In genomic region chr2:101580027-101580426, GRCm38 (mm10) we compare ENCODE assay signal across 27 mouse cellular contexts. TPM values are rescaled to one million over a fixed set of nuclear protein-coding genes. Genes with fewer than 3 reads are reported as not detected.
"Had no signal": no experiment of that assay in that cellular context is flagged by ENCODE, and none has a peak within 500 bp of the region (broad histone marks: within the 10 kb centered on the region; RNA-seq: fewer than 3 reads in every experiment).

No protein-coding gene starts in this region.

- H3K36me3 ChIP-seq: liver, embryonic 12.5 days; liver, embryonic 15.5 days; midbrain, embryonic 10.5 days; midbrain, embryonic 13.5 days; neural tube, embryonic 13.5 days had no signal

- DNase-seq: kidney, adult 9 months; kidney, postnatal 14 days; kidney, postnatal 4 days; left cerebral cortex, postnatal 4 days; liver; lung, adult 18-20 months; lung, postnatal 10 days; lung, postnatal 36 days; right cerebral cortex, postnatal 25 days; spleen, adult 18-20 months had no signal

- H3K4me2 ChIP-seq: limb, embryonic 13.5 days; liver, embryonic 12.5 days; liver, embryonic 15.5 days; lung, embryonic 15.5 days; midbrain, embryonic 13.5 days; neural tube, embryonic 13.5 days had no signal

- H3K4me3 ChIP-seq: limb, embryonic 13.5 days; liver, embryonic 12.5 days; liver, embryonic 15.5 days; lung, embryonic 15.5 days; megakaryocyte, embryonic 14.5 days; midbrain, embryonic 10.5 days; midbrain, embryonic 13.5 days; myocyte; neural tube, embryonic 13.5 days had no signal

- H3K4me1 ChIP-seq: liver, embryonic 15.5 days; lung, embryonic 15.5 days; midbrain, embryonic 10.5 days; midbrain, embryonic 13.5 days; neural tube, embryonic 13.5 days had no signal

- H3K9ac ChIP-seq: limb, embryonic 13.5 days; liver, embryonic 12.5 days; liver, embryonic 15.5 days; lung, embryonic 15.5 days; midbrain, embryonic 13.5 days; neural tube, embryonic 13.5 days had no signal

- H3K27me3 ChIP-seq: limb, embryonic 13.5 days; liver, embryonic 12.5 days; liver, embryonic 15.5 days; lung, embryonic 15.5 days; megakaryocyte, embryonic 14.5 days; midbrain, embryonic 13.5 days; neural tube, embryonic 13.5 days had no signal

- H3K9me3 ChIP-seq: limb, embryonic 13.5 days; liver, embryonic 12.5 days; liver, embryonic 15.5 days; lung, embryonic 15.5 days; megakaryocyte, embryonic 14.5 days; midbrain, embryonic 10.5 days; midbrain, embryonic 13.5 days; neural tube, embryonic 13.5 days had no signal

- H3K27ac ChIP-seq: limb, embryonic 13.5 days; liver, embryonic 12.5 days; liver, embryonic 15.5 days; lung, embryonic 15.5 days; midbrain, embryonic 10.5 days; midbrain, embryonic 13.5 days; neural tube, embryonic 13.5 days had no signal

- ATAC-seq: liver, embryonic 12.5 days; midbrain, embryonic 13.5 days; midbrain, embryonic 16.5 days had no signal

RNA-seq across cellular contexts. Expression of gene Rag2, which starts 44.5 kb away (rescaled TPM):
- total RNA-seq: layer of hippocampus, adult 18-20 months; layer of hippocampus, postnatal 14 days; left cerebral cortex, adult 8-10 months; left cerebral cortex, postnatal 14 days; left cerebral cortex, postnatal 4 days; monocyte, adult 5-6 weeks; neutrophil, adult 5-6 weeks had no signal
- polyA plus RNA-seq: kidney, embryonic 16.5 days; limb, embryonic 13.5 days; midbrain, embryonic 10.5 days; midbrain, embryonic 13.5 days; myocyte had no signal
